Mouse (Mus musculus) MEL-GATA-1-ER (cell line): ENCODE measurements around the gene Tgfb2.
A peak's percentile ranks its signal among the peaks of the same experiment; 100 is the strongest.

Experiments
- DNase-seq: peaks from one replicate; pipeline ENCODE4 v3.0.0-alpha.2; 2012; ENCODE audit warnings: low read depth; ENCODE audit errors: extremely low read depth

The Tgfb2 gene

DNA sequence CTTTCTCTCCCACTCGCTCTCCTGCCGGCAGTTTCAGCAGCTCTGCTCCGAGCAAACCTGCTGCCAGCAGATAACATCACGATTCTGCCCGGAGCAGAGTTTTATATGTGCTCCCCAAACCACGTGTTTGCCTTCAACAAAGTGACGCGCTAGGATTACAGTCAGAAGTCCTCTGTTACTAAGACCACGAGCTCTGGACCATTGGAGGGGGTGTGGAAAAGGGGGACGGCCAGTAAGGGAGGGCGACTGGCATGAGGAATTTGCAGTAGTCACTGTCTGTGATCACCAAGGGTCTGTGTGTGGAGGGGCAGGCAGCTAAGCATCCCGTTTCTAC is at the start of gene Tgfb2:
Gene Tgfb2 (minus strand): TSS at position 75 of the 334 bp plus-strand sequence.
- no peak for DNase-seq

DNA sequence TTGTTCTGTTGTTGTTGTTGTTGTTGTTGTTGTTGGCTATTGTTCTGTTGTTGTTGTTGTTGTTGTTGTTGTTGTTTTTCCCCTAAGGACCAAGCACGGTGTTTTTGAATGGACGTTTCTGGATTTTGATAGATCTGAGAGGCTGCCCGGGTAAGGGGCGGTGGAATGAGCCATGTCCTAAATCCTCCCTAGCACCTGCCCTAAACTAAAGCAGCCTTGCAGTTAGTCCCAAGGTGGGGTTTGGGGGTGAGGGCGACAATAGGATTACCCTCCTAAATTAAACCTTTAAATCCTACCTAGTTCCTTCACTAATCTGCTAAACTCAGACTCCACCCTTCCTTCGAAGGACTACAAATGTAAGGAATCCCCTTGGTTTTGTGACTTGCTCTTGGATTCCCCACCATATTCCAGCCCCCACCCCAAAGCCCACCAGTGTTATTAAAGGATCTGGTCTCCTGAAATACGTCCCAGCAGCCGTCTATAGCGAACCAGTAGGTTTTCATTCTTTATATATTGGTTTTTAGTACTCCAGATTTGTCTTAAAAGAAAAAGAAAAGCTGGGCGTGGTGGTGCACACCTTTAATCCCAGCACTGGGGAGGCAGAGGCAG is 44.0 kb upstream of the Tgfb2 start:
- no peak for DNase-seq

DNA sequence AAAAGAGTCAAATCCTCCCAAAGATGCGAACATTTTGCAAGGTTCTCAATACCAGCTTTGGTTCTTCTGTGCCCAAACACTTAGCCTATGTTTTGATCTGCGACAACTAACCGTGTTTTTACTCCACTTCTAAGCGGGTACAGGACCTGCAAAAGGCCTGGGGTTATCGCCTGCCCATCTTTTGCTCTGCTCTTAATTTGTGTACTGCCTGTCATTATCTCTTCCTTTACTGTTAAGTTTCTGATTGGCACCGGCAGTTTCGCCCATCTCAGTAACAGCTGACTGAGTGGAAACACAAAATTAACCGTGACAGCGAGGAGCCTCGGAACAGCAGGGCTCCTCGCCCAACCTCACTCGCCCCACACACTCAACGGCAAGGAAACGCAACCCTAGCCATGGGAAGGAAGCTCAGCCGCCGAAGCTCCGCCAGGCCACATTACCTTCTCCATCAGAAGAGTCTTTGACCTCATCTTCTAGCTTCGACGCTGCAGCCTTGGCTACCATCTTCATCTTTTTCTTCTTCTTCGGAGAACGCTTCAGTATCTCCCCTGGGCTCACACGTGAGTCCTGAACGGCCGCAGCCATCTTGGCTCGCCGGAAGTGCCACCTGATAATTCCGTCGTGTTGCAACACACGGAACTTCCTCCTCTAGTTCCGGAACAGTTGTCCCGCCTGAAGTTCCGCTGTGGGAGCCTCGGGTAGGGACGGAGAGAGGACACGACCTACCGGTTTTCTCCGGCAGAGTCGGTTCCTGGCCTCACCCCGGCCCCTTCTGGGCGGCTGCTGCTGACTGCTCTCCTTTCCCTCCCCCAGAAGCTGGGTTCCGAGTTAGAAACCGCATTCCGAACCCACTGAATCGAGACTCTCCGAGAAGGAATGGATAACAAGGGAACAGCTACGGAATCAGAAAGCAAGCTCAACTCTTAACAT is 43.2 kb upstream of the Tgfb2 start, which contains the start of gene Rrp15:
Gene Rrp15 (minus strand): TSS at position 635 of the 930 bp plus-strand sequence.
- DNase-seq, result peak; percentile 75

DNA sequence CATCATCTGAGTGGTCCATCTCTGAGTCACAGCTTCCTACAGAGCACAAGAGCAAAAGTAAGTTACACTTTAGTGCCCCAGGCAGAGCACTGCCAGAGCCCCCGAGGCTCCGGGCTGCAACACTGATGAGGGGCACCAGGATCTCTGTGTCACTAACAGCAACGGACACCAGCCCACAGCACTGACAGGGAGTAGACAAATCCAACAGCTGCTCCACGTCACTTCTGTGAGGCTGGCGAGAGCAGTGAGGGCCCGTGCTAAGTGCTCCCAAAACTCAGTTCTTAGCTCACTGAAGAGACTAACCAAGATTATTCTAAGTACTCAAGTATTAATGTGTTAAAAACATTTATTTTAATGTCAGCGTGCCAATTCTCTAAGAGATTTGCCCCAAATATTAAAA is 34.0 kb upstream of the Tgfb2 start:
- DNase-seq, result no peak

DNA sequence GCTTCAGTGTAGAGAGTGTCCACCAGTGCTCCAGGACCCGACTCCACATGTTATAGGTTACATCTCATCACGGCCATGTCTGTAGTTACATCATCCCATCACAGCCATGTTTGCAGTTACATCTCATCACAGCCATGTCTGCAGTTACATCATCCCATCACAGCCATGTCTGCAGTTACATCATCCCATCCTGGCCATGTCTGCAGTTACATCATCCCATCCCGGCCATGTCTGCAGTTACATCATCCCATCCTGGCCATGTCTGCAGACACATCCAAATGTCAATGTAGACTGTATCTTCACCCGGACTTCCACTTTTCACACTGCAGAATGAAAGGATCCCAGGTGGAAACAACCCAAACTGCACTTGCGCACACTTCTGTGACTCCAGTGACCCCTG is 29.7 kb upstream of the Tgfb2 start:
- DNase-seq, result no peak

DNA sequence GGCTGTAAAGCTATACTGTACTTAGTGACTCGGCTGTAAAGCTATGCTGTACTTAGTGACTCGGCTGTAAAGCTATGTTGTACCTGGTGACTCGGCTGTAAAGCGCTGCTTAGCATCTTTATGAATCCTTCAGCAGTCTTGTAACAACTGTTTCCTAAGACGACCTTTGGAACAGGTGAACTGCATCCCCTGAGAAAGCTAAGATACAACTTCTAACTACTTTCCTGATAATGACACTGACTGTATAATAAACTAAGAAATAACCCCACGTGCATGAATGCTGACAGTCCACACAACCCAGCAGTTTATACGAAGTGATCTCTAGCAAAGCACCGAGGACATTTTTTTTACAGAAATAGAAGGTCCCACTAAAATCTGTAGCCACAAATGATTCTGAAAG is 27.3 kb upstream of the Tgfb2 start:
- DNase-seq, result no peak

DNA sequence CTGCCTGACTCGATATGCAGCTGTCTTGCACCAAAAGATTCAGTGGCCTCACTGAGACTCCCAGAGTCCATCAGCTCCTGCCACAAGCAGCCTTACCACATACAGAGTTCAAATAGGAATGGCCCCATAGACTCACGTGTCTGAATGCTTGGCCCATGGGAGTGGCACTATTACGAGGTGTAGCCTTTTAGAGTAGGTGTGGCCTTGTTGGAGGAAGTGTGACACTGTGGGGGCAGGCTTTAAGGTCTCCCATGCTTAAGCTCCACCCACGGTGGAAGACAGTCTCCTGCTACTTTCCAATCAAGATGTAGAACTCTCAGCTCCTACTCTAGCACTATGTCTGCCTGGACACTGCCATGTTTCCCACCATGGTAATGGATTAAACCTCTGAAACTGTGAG is 23.0 kb upstream of the Tgfb2 start:
- no peak for DNase-seq

DNA sequence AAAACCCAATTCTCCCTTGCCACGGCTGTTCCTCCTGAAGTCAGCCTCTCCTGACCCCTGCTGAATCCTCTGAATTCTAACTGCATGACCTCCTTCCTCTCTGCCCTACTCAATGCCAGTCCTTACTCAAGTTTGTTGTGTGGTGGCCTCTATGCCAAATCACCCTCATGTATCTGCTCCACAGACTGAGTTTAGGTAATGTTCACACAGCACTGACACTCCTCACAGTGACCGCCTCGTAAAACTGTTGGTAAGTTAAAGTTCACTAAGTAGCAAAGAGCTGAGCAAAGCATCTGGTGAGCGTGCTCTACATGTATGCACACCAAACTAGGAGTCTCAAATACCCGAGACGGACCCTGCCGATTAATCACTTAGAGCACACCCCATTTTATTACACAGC is 20.3 kb upstream of the Tgfb2 start:
- DNase-seq, result no peak

DNA sequence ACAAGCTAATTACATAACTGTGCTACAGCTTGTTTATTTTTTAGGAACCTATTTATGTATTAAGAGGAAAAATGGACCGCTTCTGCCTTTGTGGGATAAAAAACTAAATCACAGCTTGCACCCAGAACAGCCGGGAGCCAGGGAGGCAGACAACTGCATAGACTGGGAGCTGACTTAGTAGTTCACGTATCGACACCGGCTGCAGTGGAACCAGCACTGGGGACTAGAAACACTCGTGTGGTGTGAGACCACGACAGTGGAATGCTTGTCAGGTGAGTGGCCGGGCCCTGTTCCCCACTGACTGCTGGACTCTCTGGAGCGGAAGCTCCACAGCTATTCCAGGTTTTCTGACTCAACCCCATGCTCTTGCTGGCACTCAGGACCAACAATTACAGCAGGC is 16.5 kb upstream of the Tgfb2 start:
- DNase-seq, result no peak

DNA sequence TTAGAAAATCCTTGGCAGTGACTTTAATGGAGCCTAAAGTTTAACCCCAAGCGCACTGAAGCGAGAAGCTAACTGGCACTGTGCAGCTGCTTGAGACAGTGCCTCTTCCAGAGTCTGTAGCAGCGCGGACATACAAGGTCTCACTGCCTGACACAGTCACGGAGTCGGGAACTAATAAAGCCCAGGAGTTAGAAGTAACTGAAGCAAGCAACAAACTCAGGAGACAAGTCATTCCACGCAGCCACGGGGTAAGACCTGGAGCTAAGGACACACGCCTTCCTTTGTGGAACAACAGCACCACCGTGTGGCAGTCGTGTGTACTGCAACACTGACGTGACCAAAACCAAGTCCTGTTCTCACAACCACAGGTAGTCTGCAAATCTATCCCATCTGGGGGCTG is 16.1 kb upstream of the Tgfb2 start:
- peak; percentile 48 for DNase-seq

DNA sequence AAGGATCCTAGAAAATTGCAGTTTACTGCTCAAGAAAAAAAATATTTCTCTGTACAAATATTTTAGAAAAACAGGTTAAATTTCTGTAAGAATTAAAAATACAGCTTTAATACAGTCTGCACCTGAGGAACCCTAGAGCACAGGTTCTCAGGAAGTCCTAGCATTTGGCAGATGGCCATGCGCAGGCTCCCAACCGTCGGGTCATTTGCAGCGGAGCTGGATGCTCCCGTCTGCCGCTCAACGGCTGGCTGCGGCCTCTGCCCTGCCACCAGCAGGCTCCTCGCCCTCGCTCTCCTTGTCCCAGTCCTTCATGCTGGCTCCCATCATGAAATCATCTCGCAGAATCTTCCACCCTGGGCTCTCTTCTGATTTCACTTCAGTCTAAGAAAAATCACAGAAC is 15.4 kb upstream of the Tgfb2 start:
- DNase-seq, result no peak

DNA sequence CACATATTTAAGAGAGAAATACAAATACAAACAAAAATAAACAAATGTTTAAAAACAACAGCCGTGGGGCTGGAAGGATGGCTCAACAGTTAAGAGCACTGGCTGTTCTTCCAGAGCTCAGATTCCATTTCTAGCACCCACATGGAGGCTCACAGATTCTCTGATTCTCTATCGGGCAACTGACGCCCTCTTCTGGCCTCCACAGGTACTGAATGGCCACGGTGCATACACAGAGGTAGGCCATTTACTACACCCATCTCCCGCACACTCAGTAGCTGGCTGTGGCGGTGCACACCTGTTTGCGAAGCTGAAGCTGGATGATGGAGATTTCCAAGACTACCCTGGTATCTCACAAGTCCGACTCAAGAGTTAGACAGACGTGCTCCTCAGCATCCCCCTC is 13.9 kb upstream of the Tgfb2 start:
- no peak for DNase-seq

DNA sequence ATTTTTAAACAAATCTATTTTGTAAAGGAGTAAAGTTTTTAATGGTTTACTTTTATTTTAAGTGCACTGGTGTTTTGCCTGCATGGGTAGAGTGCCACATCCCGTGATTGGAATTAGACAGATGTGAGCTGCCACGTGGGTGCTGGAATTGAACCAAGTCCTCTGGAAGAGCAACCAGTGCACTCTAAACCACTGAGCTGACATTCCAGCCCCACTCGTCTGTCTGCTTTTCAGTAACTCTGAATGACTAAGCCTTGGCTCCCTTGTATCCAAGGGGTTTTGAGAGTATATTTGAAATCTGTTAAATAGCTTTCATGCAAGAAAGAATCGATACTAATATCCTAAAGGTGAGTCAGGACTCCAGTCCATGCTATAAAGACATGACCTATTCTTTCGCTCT is 13.1 kb upstream of the Tgfb2 start:
- no peak for DNase-seq

DNA sequence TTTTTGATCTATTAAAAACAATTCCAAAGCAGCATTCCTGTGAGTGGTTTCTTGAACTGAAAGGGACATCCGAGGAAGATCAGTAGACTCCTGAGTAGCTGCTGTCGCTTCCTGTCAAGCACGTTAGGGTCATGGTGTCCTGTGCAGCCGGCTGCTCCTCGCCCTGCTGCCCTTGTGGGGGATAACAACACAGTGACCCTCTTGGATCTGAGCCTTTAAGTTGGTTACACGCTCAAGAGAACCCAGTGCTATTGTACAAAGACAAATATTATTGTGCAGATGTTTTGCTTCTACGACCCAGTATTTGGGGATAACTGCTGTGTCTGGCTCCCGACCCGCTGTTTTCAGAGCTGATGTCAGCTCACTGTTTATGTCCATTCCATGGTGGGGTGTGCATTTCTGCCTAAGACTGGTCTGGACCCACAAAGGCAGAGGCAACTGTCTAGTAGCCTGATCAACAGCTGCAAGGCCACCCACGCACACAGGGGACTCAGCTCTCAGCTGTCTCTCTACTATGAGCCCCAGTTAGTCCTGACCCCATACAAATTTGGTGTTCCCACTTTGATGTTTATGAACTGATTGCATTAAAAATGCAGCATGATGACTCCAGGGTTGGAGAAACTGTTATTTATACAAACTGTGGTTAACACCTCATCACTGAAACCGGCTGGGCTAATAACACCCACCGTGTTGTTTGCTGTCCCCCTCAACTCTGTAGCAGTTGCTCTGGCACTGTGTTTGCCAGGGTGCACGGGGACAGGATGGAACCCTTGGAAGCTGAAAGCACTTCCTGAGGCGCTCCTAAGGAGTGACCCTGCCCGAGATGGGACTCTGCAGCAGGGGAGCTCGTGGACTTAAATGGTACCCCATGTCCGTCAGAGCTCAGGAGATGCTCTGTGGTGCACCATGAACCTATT is 9.4 kb upstream of the Tgfb2 start:
- DNase-seq, result no peak

DNA sequence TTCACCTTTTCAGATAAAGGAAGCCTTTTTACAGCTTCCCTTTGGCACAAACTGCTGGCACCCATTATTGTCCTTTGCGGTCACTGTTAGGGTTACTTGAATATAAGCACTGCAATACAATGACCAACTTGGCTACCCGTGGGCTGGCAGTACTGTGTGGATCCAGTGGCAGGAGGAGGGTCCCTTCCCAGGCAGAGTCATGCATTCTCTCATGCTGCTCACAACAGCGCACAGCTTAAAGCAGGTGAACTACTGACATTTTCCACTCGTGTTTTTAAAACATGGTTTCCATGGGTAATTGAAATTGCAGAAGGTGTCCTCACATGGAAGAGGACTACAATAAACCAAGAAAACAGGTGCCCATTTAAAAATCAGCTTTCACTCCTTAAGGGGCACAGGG is 8.4 kb upstream of the Tgfb2 start:
- DNase-seq, result no peak

DNA sequence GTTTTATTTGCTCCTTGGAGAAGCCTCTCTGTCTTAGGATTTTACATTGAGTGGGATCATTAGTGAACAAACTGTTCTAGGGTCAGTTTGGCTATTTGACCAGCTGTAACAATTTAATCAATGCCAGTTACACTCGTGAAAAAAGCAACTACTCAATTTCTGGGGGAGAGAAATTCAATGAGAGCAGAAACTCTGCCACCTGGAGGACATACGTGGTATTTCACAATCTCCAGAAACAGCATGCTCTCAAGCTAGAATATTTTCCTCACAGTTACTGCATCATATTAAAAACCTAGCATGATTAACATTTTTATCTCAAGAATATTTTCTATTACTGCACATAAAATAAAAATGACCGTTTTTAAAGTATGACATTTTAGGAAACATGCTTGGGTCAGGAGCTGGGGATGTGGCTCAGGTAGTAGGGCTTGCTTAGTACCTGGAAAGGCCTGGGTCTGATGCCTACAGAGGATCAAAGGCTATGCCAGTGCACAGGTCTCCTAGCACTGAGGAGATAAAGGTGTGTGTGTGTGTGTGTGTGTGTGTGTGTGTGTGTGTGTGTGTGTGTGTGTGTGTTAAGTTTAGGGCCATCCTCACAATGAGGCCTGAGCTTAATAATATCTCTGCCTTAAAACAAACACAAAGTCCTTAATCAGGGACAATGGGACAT is 7.1 kb upstream of the Tgfb2 start:
- DNase-seq, result peak; percentile 8

DNA sequence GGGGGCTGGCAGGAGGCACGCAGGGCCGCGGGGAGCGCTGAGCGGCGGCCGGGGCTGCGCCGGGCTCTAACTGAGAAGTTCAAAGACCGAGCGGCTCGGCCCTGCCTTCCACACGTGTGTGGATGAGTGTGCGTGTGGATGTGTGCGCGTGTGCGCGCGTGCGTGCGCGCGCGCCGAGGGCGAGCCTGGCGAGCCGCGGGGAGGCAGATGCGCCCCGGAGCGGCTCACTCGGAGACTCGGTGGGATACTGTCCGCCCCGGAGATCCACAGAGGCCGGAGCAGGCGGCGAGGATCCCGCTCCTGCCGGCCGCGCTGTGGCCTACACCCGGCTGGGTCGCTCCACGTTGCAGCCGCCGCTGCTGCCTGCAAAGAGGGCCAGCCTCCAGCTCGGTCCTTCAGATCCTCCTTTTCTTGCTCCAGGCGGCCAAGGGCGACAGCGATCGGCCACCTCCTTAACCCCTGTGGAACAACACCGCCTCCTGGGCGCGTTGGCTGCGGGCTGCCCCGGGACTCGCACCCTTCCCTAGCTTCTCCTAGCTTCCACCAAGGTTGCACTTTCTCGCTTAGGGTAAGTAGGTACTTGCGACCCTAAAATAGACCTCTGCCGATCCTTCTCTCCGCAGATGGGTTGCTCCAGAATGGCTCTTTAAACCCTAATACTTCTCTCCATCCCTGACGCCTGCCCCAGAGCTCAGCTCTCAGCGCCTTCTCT is 430 bp downstream of the Tgfb2 start:
- no peak for DNase-seq

DNA sequence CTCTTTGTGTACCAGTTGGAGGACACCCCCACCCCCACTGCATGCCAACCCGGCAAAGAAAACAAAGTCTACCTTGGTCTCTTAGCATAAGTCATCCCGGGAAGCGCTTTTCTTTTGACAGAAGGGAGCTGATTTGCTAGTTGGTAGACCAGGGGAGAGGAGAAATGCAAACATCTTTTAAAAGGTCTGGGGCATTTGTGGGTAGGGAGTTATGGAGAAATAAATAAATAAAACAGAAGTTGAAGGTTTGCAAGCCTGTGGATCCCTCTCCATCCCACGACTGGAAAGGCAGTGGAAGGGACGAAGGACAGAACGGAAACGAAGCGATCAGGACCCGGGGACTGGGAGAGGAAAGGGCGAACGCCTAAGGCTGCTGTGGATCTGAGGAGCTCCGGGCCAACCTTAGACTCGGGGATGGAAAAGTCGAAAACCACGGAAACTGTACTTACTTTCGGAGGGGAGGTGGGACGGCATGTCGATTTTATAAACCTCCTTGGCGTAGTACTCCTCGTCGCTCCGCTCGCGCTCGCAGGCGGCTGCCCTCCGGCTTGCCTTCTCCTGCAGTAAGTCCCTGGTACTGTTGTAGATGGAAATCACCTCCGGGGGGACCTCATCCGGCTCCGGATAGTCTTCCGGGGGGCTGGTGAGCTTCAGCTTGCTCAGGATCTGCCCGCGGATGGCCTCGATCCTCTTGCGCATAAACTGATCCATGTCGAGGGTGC is 1.6 kb downstream of the Tgfb2 start:
- DNase-seq, result no peak

DNA sequence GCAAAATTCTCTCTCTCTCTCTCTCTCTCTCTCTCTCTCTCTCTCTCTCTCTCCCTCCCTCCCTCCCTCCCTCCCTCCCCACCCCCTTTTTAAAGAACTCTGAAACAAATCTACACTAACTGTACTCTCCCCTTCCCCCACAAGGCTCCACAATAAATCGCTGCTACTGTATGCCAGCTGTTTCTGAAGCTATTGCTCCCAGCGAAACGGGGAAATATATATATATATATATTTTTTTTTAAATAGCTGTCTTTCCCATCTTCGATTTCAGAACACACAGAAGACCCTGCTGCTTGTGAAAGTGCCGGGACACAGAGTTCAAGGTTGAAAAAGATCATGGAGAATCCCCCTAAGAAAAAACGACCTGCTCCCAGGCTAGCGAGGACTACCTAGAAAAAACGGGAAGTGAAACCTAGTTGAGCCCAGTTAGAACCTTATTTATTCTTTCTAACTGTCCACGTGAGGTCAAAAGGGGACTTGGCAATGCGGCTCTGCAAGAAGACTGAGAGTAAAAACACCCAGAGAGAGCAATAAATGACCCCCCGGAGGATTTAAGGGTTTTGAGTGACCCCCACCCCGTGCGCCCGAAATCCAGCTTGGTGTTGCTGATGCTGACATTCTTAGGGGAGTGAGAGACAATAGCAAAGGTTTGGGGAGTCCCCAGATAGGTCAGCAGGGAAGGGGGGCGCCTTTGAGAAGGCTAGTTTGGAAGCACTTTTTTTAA is 2.4 kb downstream of the Tgfb2 start:
- DNase-seq, result no peak
